Mouse (Mus musculus) brain, embryonic 14.5 days (tissue): ENCODE measurements at regions not wholly inside any gene's neighbourhood (a gene's known extent, or its start where the extent isn't known, plus 50 kb on each side); places are given as distances from the start of the nearest gene placed in this dataset.

Experiments used
- CTCF ChIP-seq: fragments of 200-500 bp; IDR thresholded peaks from 2 replicates; pipeline ENCODE4 v1.5.1; 2012; ENCODE audit warnings: inconsistent platforms, mild to moderate bottlenecking, moderate library complexity, borderline replicate concordance; ENCODE audit not compliant: insufficient read depth, insufficient read length; ENCODE audit errors: extremely low read depth
- POLR2A ChIP-seq: fragments of 200-500 bp; IDR thresholded peaks from 2 replicates; pipeline ENCODE4 v1.6.1; 2012; ENCODE audit warnings: mild to moderate bottlenecking, inconsistent platforms, borderline replicate concordance; ENCODE audit not compliant: poor library complexity, insufficient read depth, insufficient read length, severe bottlenecking; ENCODE audit errors: extremely low read depth

DNA sequence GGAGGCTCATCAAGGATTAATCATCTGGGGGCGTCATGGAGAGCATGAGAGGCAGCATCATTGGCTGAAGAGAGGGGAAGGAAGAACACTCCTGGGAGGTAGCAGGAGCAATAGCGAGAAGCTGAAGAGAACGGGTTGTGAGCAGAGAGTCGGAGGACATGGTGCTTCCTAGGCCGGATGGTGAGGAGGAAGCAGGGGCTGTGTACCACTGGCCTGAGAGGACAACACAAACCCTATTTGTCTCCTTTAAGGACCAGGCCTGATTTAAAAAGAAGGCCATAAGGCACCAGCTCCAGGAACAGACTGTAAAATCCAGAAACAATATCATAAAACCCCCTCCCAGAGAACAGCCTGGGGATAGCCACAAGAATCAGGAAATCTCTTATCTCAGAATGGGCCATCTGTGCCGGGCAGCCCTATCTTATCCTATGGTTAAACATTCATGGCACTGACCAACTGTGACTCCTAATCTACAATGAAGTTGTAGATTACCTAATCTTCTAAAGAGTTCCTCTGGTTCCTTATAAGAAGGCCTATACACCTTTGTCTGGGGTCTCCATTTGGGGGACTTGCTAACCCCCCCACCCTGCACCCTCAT, 81.9 kb downstream of the Trim29 start:
- TF ChIP-seq POLR2A (no peak), CTCF (no peak)
